Comparison of ENCODE assay signal across 7 mouse cellular contexts in genomic region chr7:110164103-110164681, GRCm38 (mm10). TPM values are rescaled to one million over a fixed set of nuclear protein-coding genes. Genes with fewer than 3 reads are reported as not detected.
A peak's percentile ranks its signal among the peaks of the same experiment; 100 is the strongest.
DNase-seq lines count a peak whose midpoint lies in the region; ATAC-seq lines count a peak whose summit lies in the region.

No protein-coding gene starts in this region.

- DNase-seq in adrenal gland, postnatal 14 days, result peak; percentile 93
- DNase-seq in embryonic facial prominence, embryonic 11.5 days (ENCODE audit: low spot score), result peak; percentile 96
- DNase-seq in kidney, adult 11 months, result peak; percentile 90
- peak; percentile 91 for DNase-seq in limb, embryonic 10.5 days (ENCODE audit: low spot score)
- peak; percentile 76 for DNase-seq in spleen, adult 12 weeks (ENCODE audit: low spot score)

- no peaks in the 10 kb centered on the region for H3K4me1 ChIP-seq in embryonic facial prominence, embryonic 11.5 days (ENCODE audit: control insufficient read depth, insufficient read depth, low read length)
- peaks cover 11% of the 10 kb centered on the region; the same call in 1 of the 2 replicates for H3K4me1 ChIP-seq in limb, embryonic 10.5 days
- H3K4me1 ChIP-seq in midbrain, embryonic 13.5 days (replicated peaks), result no peaks in the 10 kb centered on the region; the same call in 1 of the 2 replicates

- peak overlapping the region; percentile 81 for H3K4me2 ChIP-seq in embryonic facial prominence, embryonic 11.5 days (ENCODE audit: low read depth, low read length)
- peak overlapping the region; percentile 83 for H3K4me2 ChIP-seq in midbrain, embryonic 13.5 days (replicated peaks)

- H3K36me3 ChIP-seq in embryonic facial prominence, embryonic 11.5 days (replicated peaks; ENCODE audit: control insufficient read depth, insufficient read depth, low read depth, low read length), result no peaks in the 10 kb centered on the region
- no peaks in the 10 kb centered on the region for H3K36me3 ChIP-seq in limb, embryonic 10.5 days
- H3K36me3 ChIP-seq in midbrain, embryonic 13.5 days, result no peaks in the 10 kb centered on the region

- H3K27me3 ChIP-seq in embryonic facial prominence, embryonic 11.5 days (ENCODE audit: control insufficient read depth, insufficient read depth, low read length), result no peaks in the 10 kb centered on the region
- H3K27me3 ChIP-seq in limb, embryonic 10.5 days (ENCODE audit: low read depth, poor library complexity, severe bottlenecking), result no peaks in the 10 kb centered on the region
- H3K27me3 ChIP-seq in midbrain, embryonic 13.5 days, result no peaks in the 10 kb centered on the region

- under 1% methylated on average over 24 of the region's 24 CpGs for WGBS in embryonic facial prominence, embryonic 11.5 days
- WGBS in limb, embryonic 10.5 days, result under 1% methylated on average over 24 of the region's 24 CpGs
- WGBS in midbrain, embryonic 13.5 days, result under 1% methylated on average over 24 of the region's 24 CpGs

- H3K9ac ChIP-seq in embryonic facial prominence, embryonic 11.5 days (replicated peaks; ENCODE audit: low read length), result peak overlapping the region; percentile 73
- H3K9ac ChIP-seq in midbrain, embryonic 13.5 days (replicated peaks), result peak overlapping the region; percentile 74

- peak; percentile 84 for ATAC-seq in embryonic facial prominence, embryonic 11.5 days (replicated peaks; ENCODE audit: insufficient number of reproducible peaks, low FRiP score, low TSS enrichment, low read depth)
- ATAC-seq in granulocyte monocyte progenitor cell, adult 5-6 weeks (replicated peaks; ENCODE audit: poor library complexity, severe bottlenecking), result peak; percentile 73
- peak; percentile 86 for ATAC-seq in midbrain, embryonic 13.5 days

- peak overlapping the region; percentile 93 for H3K27ac ChIP-seq in embryonic facial prominence, embryonic 11.5 days (replicated peaks; ENCODE audit: low read depth, low read length)
- peak overlapping the region; percentile 95 for H3K27ac ChIP-seq in limb, embryonic 10.5 days
- peak overlapping the region; percentile 86 for H3K27ac ChIP-seq in midbrain, embryonic 13.5 days

- no peaks in the 10 kb centered on the region for H3K9me3 ChIP-seq in embryonic facial prominence, embryonic 11.5 days (replicated peaks; ENCODE audit: control insufficient read depth, low read length)
- H3K9me3 ChIP-seq in limb, embryonic 10.5 days (replicated peaks), result no peaks in the 10 kb centered on the region
- no peaks in the 10 kb centered on the region for H3K9me3 ChIP-seq in midbrain, embryonic 13.5 days

- H3K4me3 ChIP-seq in embryonic facial prominence, embryonic 11.5 days (ENCODE audit: low read depth, low read length), result peak overlapping the region; percentile 45
- H3K4me3 ChIP-seq in limb, embryonic 10.5 days, result peak overlapping the region; percentile 61
- peak overlapping the region; percentile 54 for H3K4me3 ChIP-seq in midbrain, embryonic 13.5 days (replicated peaks)

RNA-seq across cellular contexts. Expression of gene Wee1, which starts 42.3 kb away (rescaled TPM):
- 13.8 and 15.3 TPM in 2 replicates for total RNA-seq in adrenal gland, postnatal 14 days (2021)
- 37.7 and 42.7 TPM in 2 replicates for polyA plus RNA-seq in embryonic facial prominence, embryonic 11.5 days (2014; fragmentation: Nextera tagmentation; extraction: Ambion mirVana)
- total RNA-seq in granulocyte monocyte progenitor cell, adult 5-6 weeks (2014; fragmentation: Nextera tagmentation), result 50.6 and 50.9 TPM in 2 replicates
- 31.9 and 33.1 TPM in 2 replicates for total RNA-seq in granulocyte monocyte progenitor cell, adult 5-6 weeks (2017)
- 33.0 and 34.8 TPM in 2 replicates for polyA plus RNA-seq in limb, embryonic 10.5 days (2016; fragmentation: Nextera tagmentation; extraction: Ambion mirVana)
- polyA plus RNA-seq in midbrain, embryonic 13.5 days (2015; fragmentation: Nextera tagmentation; extraction: Ambion mirVana), result 7.3 and 9.8 TPM in 2 replicates

RNA-seq across cellular contexts. Expression of gene Swap70, which starts 57.3 kb away (rescaled TPM):
- 17.2 and 28.1 TPM in 2 replicates for total RNA-seq in adrenal gland, postnatal 14 days (2021)
- 21.2 and 22.7 TPM in 2 replicates for polyA plus RNA-seq in embryonic facial prominence, embryonic 11.5 days (2014; fragmentation: Nextera tagmentation; extraction: Ambion mirVana)
- 41.5 and 48.4 TPM in 2 replicates for total RNA-seq in granulocyte monocyte progenitor cell, adult 5-6 weeks (2014; fragmentation: Nextera tagmentation)
- total RNA-seq in granulocyte monocyte progenitor cell, adult 5-6 weeks (2017), result 70.0 and 71.0 TPM in 2 replicates
- 32.8 and 34.8 TPM in 2 replicates for polyA plus RNA-seq in limb, embryonic 10.5 days (2016; fragmentation: Nextera tagmentation; extraction: Ambion mirVana)
- polyA plus RNA-seq in midbrain, embryonic 13.5 days (2015; fragmentation: Nextera tagmentation; extraction: Ambion mirVana), result 10.2 TPM in 2 replicates

Comparison
In these comparisons a context has a peak if more than half of its experiments do, and no peak if none do; other contexts are left out.
1. Peak in every context shown above with its lines: DNase-seq, ATAC-seq, H3K4me3 ChIP-seq and H3K27ac ChIP-seq.